Mouse (Mus musculus) thymus, adult 2 months (tissue): ENCODE measurements at regions not wholly inside any gene's neighbourhood (a gene's known extent, or its start where the extent isn't known, plus 50 kb on each side); places are given as distances from the start of the nearest gene placed in this dataset.

Experiments used
- CTCF ChIP-seq: fragments of 200-500 bp; IDR thresholded peaks from 2 replicates; pipeline ENCODE4 v1.5.1; 2012; ENCODE audit warnings: mild to moderate bottlenecking, control low read depth, low read length, moderate library complexity, borderline replicate concordance; ENCODE audit not compliant: control insufficient read depth, poor library complexity, insufficient read depth; ENCODE audit errors: extremely low read depth
- POLR2A ChIP-seq: fragments of 200-500 bp; IDR thresholded peaks from 2 replicates; pipeline ENCODE4 v1.6.1; 2012; ENCODE audit warnings: mild to moderate bottlenecking, low read length, control low read depth, moderate library complexity; ENCODE audit not compliant: control insufficient read depth, poor library complexity, insufficient read depth; ENCODE audit errors: extremely low read depth

- TF ChIP-seq CTCF (no peak), POLR2A (no peak)
Measured at GRCm38 (mm10) chr15:5432018-5432417, 188.0 kb upstream of the Ptger4 start.
